Mouse (Mus musculus) left cerebral cortex, adult 11 months (tissue): Measurements from ENCODE around the gene Ifitm3.
"Not testable (repeated sequence)": the region's sequence is repeated elsewhere in the genome, so short reads cannot be mapped to it uniquely, and the experiment has no call there.

ENCODE experiments used
- DNase-seq: peaks from one replicate; pipeline ENCODE4 v3.0.0; 2022; ENCODE audit warnings: low spot score

The Ifitm3 gene

GRCm38 (mm10) chr7:141032458-141033167 is 22.0 kb upstream of the Ifitm3 start:
- no peak for DNase-seq

DNA sequence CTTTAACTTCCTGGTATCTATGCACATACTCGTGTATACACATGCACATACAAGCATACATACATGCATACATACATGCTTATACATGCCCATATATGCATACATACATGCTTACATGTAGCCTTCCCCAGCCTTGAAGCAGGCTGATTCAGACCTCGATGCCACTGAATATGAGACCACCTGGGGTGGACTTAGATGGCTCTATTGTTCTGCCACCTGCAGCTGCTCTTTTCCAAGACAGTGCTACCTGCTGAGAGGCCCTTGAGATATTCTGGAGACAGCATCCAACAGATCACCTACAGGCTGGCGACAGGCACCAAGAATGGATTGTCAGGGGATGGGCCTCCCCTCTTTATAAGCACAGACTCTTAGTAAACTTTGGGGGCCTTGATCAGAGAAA is 19.8 kb upstream of the Ifitm3 start:
- DNase-seq = no peak

DNA sequence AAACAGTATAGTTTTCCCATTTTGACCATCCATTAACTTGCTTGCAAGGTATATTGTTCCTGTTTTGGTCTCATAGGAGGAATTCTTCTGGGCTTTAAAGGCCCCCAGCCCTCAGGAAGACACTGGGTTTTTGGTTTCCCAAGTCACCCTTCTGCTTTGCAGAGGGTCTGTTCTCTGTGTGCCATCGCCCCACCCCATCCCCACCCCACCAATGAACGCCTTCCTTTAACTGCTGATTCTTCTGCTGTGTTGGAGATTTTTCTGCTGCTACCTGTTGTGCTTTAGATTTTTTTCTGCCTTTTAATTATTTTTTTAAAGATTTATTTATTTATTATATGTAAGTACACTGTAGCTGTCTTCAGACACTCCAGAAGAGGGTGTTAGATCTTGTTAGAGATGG is 18.3 kb upstream of the Ifitm3 start, which contains the start of gene Gm17387:
Gm17387 (plus strand) TSS at position 301 of the 400 bp plus-strand sequence.
- no peak for DNase-seq

GRCm38 (mm10) chr7:141026740-141027098 is 16.1 kb upstream of the Ifitm3 start:
- DNase-seq = no peak

DNA sequence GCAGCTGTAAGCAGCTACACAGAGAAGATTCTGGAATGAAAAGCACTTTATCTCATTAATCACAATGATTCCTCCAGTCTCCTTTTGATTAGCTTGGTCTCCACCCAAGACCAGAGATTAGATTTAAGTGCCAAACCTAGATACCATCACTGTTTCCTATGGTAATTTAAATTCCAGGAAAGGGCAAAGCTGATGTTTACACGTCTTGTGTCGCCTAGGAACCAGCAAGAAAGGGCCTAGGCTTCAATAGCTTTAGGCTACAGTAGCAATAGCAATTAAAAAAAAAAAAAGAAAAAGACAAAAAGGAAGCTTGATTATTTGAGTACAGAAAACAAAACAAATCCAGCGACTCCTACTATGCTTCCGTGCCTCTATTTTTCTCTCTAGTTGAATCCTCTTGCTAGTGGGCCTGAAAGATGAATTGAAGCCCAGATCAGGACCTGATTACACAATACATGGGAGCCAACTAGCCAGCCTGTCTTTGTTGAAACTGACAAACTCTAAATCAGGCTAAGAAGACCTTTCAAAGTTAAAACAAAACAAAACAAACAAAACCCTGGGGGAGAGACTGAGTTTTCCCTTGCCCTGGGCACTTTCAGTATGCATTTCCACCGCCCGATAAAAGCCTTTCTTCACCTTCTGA is 15.6 kb upstream of the Ifitm3 start:
- no peak for DNase-seq

DNA sequence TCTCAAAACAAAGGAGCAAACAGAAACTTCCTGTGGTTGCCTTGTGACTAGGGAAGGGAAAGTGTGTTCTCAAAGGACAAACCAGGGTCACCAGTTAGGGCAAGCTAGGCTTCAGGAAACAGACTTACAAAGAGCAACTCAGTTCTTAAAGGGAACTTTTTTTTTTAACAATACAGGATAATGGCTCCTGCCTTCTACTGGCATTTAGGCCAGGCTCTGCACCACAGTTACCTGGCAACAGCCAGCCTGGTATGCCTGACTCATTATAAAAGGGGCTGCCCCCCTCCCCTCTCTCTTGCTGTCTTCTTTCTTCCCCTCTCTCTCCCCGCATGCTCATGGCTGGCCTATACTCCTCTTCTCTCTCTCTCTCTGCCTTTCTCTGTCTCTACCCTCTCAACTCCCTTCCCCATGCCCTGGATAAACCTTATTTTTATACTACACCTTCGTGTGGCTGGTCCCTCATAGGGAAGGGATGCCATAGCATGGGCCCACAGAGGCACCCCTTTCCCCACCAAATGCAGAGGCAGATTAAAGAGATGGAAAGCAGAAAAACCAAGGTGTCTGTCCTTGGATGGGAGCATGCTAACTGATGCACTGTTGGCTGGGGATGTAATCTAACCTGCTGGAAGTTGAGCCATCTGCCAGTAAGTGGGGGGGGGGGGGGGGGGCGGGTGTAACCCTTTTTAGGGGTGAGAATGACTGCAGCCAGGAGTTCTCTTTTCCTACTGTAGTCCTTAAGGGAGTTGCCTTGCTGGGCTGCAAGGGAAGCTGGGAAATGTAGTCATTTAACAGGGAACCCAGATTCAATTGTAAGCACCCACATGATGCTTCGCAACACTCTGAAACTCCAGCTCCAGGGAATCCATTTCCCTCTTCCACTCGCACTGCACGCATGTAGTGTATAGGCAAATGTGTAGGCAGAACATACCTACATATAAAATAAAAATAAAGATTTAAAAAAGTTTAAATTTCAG is 14.6 kb upstream of the Ifitm3 start:
- DNase-seq = no peak

DNA sequence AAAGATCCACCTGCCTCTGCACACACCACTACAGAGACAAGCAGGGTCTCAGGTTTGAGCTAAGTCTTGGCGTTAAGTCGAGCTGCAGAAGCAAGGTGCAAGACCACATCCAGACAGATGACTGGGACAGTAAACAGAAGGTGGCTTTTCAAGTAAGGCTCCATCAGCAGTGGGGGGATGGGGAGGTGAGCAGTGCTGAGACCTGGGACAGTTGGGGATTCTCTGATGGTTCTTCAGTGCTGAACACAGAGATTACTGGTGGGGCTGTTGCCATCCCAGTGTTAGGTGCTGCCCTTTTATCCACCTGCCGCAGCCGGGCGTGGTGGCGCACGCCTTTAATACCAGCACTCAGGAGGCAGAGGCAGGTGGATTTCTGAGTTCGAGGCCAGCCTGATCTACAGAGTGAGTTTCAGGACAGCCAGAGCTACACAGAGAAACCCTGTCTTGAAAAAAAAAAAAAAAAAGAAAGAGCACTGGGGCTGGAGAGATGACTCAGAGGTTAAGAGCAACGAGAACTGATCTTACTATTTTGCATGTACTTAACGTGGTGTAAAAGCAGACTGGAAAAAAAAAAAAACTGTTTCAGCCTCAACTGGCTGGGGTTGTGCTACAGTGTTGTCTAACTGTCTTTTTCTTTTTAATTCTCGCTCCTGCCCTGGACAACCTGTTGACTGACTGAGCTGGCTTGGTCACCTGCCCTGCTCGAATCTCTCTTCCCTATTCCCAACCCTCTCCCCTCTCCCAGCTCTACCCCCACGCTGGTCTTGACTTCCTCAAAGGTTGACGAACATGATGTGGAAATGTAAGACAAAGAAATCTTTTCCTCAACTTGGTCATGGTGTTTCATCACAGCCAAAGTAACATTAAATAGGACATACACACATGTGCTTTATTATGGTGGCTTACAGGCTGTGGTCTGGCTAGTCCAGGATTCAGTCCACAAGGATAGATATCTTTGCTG is 11.2 kb upstream of the Ifitm3 start:
- no peak for DNase-seq

GRCm38 (mm10) chr7:141019028-141019427 is 8.5 kb upstream of the Ifitm3 start:
- no peak for DNase-seq

- DNase-seq = not testable (repeated sequence)
Observed at GRCm38 (mm10) chr7:141017824-141018223, 7.3 kb upstream of the Ifitm3 start, which contains the start of gene Ifitm6. Gene Ifitm6 (minus strand): TSS chr7:141017924.

DNA sequence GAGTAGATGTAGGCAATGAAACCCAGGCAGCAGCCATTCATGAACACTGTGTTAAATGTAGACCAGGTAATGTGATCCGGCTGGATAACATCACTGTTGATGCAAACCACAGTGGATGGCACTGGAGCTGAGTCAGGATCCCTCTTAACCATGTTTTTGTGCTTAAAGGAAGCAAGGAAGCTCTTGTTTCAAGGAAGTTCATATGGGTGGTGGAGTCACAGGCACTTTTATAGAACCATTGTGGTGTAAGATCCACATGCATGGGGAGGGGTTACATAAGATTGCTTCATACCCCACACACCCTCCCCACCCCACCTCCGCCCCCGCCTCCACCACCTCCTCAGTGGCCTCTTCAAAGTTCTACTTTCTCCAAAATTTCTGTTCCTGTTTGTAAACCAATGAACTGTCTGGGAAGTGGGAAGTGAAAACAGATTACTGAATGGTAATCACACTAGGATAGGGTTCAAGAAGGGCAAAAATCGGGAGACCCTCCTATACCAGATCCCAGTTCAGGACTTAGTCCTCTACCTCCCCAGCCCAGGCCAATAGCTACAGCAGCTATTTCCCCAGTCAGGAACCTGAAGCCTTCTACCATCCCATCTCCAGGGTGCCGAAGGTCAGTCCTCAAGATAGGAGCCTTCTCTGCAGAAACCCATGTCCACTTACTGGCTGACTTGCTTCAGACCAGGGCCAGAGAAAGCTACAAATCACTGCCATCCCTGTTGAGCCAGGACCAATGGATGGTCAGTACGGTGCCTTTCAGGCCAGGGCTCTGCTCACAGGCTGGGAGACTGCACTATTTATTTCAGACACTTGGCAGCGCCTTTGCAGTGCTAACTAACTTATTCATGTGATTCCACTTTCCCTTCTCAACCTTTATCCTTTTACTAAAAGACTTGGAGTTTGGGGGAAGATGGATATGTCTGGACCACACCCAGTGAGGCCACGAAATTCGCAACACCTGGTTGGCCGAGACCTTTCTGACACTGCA is 6.4 kb upstream of the Ifitm3 start:
- no peak for DNase-seq

DNA sequence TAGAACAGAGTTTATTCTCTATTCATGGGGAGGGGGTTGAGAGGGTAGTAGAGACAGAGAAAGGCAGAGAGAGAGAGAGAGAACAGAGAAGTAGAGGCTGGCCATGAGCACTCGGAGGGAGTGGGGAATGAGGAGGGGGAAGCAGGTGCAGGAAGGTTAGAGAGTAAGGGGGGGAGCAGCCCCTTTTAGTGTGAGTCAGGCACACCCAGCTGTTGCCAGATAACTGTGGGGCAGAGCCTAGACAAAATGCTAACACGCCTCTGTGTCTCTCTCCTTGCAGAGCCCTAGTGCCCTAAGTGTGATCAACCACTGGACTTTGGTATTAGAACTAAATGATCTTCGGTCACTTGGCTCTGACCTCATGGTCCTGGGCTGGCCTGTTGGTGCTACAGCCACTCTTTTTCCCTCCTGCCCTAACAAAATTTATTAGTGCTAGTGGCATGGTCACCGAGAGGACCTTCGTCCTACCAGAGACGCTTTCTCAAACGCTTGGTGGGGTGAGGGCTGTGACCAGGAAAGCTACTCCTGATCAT is 734 bp upstream of the Ifitm3 start:
- DNase-seq = no peak

DNA sequence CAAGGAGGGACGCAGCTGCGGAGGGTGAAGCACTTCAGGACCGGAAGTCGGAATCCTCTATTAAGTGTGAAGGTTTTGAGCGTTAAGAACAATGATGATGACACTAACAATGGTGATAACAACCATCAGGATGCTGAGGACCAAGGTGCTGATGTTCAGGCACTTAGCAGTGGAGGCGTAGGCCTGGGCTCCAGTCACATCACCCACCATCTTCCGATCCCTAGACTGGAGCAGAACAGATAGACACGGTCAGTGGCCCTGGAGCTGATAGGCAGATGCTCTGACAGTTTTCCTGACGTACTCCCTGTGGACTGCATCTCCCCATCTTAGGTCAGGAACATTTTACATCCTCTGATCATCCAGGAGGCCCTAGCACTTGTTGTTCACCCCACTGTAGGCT is 905 bp downstream of the Ifitm3 start:
- DNase-seq = no peak

DNA sequence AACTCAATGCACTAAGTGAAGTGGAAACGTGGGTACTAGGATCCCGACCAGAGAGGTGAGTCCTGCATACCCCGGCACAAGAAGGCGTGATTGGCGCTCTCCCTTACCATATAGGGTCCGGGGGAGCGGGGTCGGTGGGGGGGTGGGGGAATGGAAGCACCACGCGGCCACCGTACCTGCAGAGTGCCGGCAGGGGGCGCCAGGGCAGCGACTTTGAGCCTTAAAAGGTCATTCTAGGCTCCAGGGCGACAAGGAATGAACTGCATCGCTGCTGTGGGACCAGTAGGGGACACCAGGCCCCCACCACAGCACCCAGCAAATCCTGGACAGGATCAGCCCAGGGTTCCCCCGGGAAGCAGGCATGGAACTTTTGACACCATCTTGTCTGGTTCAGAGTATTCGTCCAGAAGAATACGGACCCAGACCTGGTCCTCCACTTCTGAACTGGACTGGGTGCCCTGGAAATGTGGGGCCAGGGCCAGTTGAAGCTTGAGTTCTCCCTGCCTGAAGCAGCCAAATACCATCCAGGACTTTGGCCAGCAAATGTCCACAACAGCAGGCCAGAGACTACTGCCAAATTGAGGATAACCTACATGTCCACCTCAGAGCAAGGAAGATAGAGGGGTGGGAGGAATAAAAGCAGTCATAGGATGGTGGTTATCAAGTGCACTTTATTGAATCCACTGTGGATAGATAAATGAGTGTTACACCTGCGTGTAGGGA is 1.5 kb downstream of the Ifitm3 start:
- DNase-seq = peak; percentile 23

DNA sequence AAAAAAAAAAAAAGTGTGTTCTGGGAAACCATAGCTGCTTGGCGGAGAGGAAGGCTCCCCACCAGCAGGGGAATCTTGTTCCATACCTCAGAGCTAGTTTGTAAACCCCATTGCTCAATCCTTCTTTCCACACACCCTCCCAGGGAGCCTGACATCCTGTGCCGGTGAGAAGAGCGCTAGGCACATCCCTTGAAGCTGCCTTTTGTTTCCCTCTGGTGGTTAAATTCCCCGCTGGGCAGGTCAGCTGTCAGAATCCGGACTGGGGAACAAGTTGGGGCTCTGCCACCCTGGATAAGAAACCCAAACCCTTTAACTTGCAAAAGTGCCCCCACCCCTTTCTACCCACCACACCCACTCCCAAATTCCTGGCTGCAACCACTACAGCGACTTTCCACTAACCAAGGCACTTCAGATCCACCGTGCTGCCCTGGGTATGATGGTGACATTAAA is 2.2 kb downstream of the Ifitm3 start:
- DNase-seq = no peak

GRCm38 (mm10) chr7:141006914-141007313 is 3.7 kb downstream of the Ifitm3 start:
- DNase-seq = no peak

DNA sequence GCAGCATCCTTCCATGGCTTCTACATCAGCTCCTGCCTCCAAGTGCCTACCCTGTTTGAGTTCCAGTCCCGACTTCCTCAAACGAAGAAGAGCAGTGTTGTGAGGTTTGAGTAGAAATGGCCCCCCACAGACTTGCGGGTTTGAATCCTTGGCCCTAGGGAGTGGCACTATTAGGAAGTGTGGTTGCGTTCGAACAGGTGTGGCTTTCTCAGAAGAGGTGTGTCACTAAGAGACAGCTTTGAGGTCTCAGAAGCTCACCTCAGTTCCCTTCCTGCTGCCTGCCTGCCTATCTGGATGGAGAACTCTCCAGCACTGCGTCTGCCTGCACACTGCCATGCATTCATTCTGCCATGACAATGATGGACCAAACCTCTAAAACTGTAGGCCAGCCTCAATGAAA is 4.1 kb downstream of the Ifitm3 start:
- DNase-seq = no peak

GRCm38 (mm10) chr7:141003248-141004010 is 7.1 kb downstream of the Ifitm3 start:
- no peak for DNase-seq
